Mouse (Mus musculus) liver, adult 2 months (tissue): Measurements from ENCODE around the gene Gm20738.
"Not testable (repeated sequence)": the region's sequence is repeated elsewhere in the genome, so short reads cannot be mapped to it uniquely, and the experiment has no call there.

Experiments used
- CTCF ChIP-seq: fragments of 200-500 bp; IDR thresholded peaks from 2 replicates; pipeline ENCODE4 v1.5.1; 2011; ENCODE audit warnings: low read depth, low read length, control low read depth
- POLR2A ChIP-seq: fragments of 200-500 bp; IDR thresholded peaks from 2 replicates; pipeline ENCODE4 v1.6.1; 2011; ENCODE audit warnings: low read length, control low read depth; ENCODE audit not compliant: insufficient read depth; ENCODE audit errors: extremely low read depth

DNA sequence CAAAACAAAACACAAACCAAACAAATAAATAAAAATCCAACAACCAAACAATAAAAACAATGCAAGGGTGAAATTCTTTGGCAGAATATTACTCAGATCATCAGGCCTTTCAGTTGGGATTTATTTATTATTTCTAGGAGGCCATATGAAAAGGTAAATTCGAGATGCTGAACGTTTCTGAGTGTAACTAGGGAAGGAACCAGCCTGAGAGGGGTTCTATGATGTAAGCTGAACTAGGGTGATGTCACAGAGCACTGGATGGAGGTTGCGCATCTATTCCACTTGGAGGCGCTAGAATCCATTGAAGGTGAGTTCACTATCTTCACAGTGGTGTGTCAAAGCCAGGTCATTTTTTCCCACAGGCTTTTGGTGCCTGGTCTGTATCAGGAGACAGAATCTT is at the start of gene Gm20738:
- not testable (repeated sequence) for TF ChIP-seq CTCF, POLR2A
